In genomic region chr9:67066616-67067015, GRCm38 (mm10) we compare ENCODE assay signal across 20 mouse cellular contexts. TPM values are rescaled to one million over a fixed set of nuclear protein-coding genes. Genes with fewer than 3 reads are reported as not detected.
DNase-seq lines count a peak whose midpoint lies in the region; ATAC-seq and TF ChIP-seq lines count a peak whose summit lies in the region.
"Had no signal": no experiment of that assay in that cellular context is flagged by ENCODE, and none has a peak within 500 bp of the region (broad histone marks: within the 10 kb centered on the region; RNA-seq: fewer than 3 reads in every experiment).

No protein-coding gene starts in this region.

- no peaks in the 10 kb centered on the region for H3K36me3 ChIP-seq in limb, embryonic 10.5 days
- H3K36me3 ChIP-seq in limb, embryonic 11.5 days (ENCODE audit: control insufficient read depth, insufficient read depth, low read length) = no peaks in the 10 kb centered on the region
- H3K36me3 ChIP-seq in limb, embryonic 14.5 days (ENCODE audit: control insufficient read depth, insufficient read depth, low read length) = no peaks in the 10 kb centered on the region
- H3K36me3 ChIP-seq: embryonic facial prominence, embryonic 13.5 days; embryonic facial prominence, embryonic 15.5 days; forebrain, embryonic 15.5 days had no signal

- peak; percentile 33 for DNase-seq in limb, embryonic 10.5 days (ENCODE audit: low spot score)
- peak; percentile 35 for DNase-seq in limb, embryonic 11.5 days (ENCODE audit: low spot score)
- DNase-seq in limb, embryonic 14.5 days (ENCODE audit: low spot score) = no peak
- no peak for DNase-seq in frontal cortex, postnatal 10 days (ENCODE audit: low spot score in 2 of 2)
- DNase-seq in adrenal gland, postnatal 36 days = no peak
- DNase-seq: adrenal gland, adult 2 months; adrenal gland, postnatal 14 days; cerebellum, adult 11 months; cerebellum, adult 18-20 months; cerebellum, adult 8-10 months; cerebellum, adult 9-11 months; cerebellum, postnatal 14 days; cerebellum, postnatal 36 days; embryo, embryonic 11 days; forebrain, postnatal 0 days had no signal

- no peak for ATAC-seq in limb, embryonic 11.5 days (ENCODE audit: insufficient number of reproducible peaks, low FRiP score, low TSS enrichment, low read depth)
- peak; percentile 63; the same call in 1 of the 2 replicates for ATAC-seq in limb, embryonic 14.5 days (ENCODE audit: low FRiP score, low read depth)
- ATAC-seq: forebrain, embryonic 13.5 days; forebrain, embryonic 15.5 days; forebrain, postnatal 0 days had no signal

- H3K27ac ChIP-seq in limb, embryonic 10.5 days = no peak overlapping the region
- no peak overlapping the region for H3K27ac ChIP-seq in limb, embryonic 11.5 days (replicated peaks; ENCODE audit: low read depth, low read length)
- H3K27ac ChIP-seq in limb, embryonic 14.5 days (replicated peaks; ENCODE audit: low read depth, low read length) = no peak overlapping the region
- H3K27ac ChIP-seq: embryonic facial prominence, embryonic 13.5 days; embryonic facial prominence, embryonic 15.5 days; forebrain, embryonic 13.5 days; forebrain, embryonic 15.5 days had no signal

- no peaks in the 10 kb centered on the region for H3K27me3 ChIP-seq in limb, embryonic 10.5 days (ENCODE audit: low read depth, poor library complexity, severe bottlenecking)
- H3K27me3 ChIP-seq in limb, embryonic 11.5 days (ENCODE audit: control insufficient read depth, insufficient read depth, low read length) = no peaks in the 10 kb centered on the region
- H3K27me3 ChIP-seq in limb, embryonic 14.5 days (ENCODE audit: control insufficient read depth, insufficient read depth, low read length) = no peaks in the 10 kb centered on the region
- H3K27me3 ChIP-seq: embryonic facial prominence, embryonic 13.5 days; embryonic facial prominence, embryonic 15.5 days; forebrain, embryonic 13.5 days; forebrain, embryonic 15.5 days had no signal

- H3K4me3 ChIP-seq in limb, embryonic 10.5 days = no peak overlapping the region
- no peak overlapping the region for H3K4me3 ChIP-seq in limb, embryonic 11.5 days (ENCODE audit: low read depth, low read length)
- H3K4me3 ChIP-seq in limb, embryonic 14.5 days (replicated peaks; ENCODE audit: low read length) = no peak overlapping the region
- H3K4me3 ChIP-seq: embryonic facial prominence, embryonic 13.5 days; embryonic facial prominence, embryonic 15.5 days; erythroblast, embryonic 14.5 days; forebrain, embryonic 13.5 days; forebrain, embryonic 15.5 days had no signal

- H3K4me2 ChIP-seq in limb, embryonic 11.5 days (ENCODE audit: low read depth, severe bottlenecking) = no peak overlapping the region
- H3K4me2 ChIP-seq in limb, embryonic 14.5 days (replicated peaks; ENCODE audit: low read depth, low read length, severe bottlenecking) = no peak overlapping the region
- H3K4me2 ChIP-seq: embryonic facial prominence, embryonic 13.5 days; embryonic facial prominence, embryonic 15.5 days; forebrain, embryonic 13.5 days; forebrain, embryonic 15.5 days had no signal

- WGBS in limb, embryonic 10.5 days = 86% methylated on average over 6 of the region's 6 CpGs
- WGBS in limb, embryonic 11.5 days = 68% methylated on average over 6 of the region's 6 CpGs
- 42% methylated on average over 6 of the region's 6 CpGs for WGBS in limb, embryonic 14.5 days

- H3K9me3 ChIP-seq in limb, embryonic 10.5 days (replicated peaks) = no peaks in the 10 kb centered on the region
- no peaks in the 10 kb centered on the region for H3K9me3 ChIP-seq in limb, embryonic 11.5 days (ENCODE audit: control insufficient read depth, low read length)
- no peaks in the 10 kb centered on the region for H3K9me3 ChIP-seq in limb, embryonic 14.5 days (ENCODE audit: control insufficient read depth, low read length)
- H3K9me3 ChIP-seq: embryonic facial prominence, embryonic 13.5 days; embryonic facial prominence, embryonic 15.5 days; forebrain, embryonic 13.5 days; forebrain, embryonic 15.5 days had no signal

- peaks cover 15% of the 10 kb centered on the region for H3K4me1 ChIP-seq in limb, embryonic 10.5 days
- H3K4me1 ChIP-seq in limb, embryonic 11.5 days (ENCODE audit: control insufficient read depth, insufficient read depth, low read length) = 0 out of 2 replicates have a peak, but pooled peaks cover 2% of the 10 kb centered on the region
- H3K4me1 ChIP-seq in limb, embryonic 14.5 days (ENCODE audit: control insufficient read depth, insufficient read depth, low read length) = peaks cover 8% of the 10 kb centered on the region
- H3K4me1 ChIP-seq: forebrain, embryonic 15.5 days had no signal

- TF ChIP-seq POLR2A in limb, embryonic 14.5 days (IDR thresholded peaks at IDR 0.05; ENCODE audit: borderline replicate concordance, extremely low read depth, insufficient read depth, insufficient read length) = no peak

- no peak overlapping the region for H3K9ac ChIP-seq in limb, embryonic 11.5 days (ENCODE audit: low read length)
- H3K9ac ChIP-seq in limb, embryonic 14.5 days (ENCODE audit: low read depth, low read length, severe bottlenecking) = no peak overlapping the region
- H3K9ac ChIP-seq: embryonic facial prominence, embryonic 13.5 days; embryonic facial prominence, embryonic 15.5 days; forebrain, embryonic 13.5 days; forebrain, embryonic 15.5 days; forebrain, postnatal 0 days had no signal

RNA-seq across cellular contexts. Expression of gene Tpm1, which starts 17.4 kb away (rescaled TPM):
- 252 and 286 TPM in 2 replicates for polyA plus RNA-seq in limb, embryonic 10.5 days (2016; fragmentation: Nextera tagmentation; extraction: Ambion mirVana)
- polyA plus RNA-seq in limb, embryonic 11.5 days (2014; fragmentation: Nextera tagmentation; extraction: Ambion mirVana) = 395 and 414 TPM in 2 replicates
- 420 and 643 TPM in 2 replicates for polyA plus RNA-seq in limb, embryonic 14.5 days (2012; rRNA removed)
- polyA plus RNA-seq in limb, embryonic 14.5 days (2014; fragmentation: Nextera tagmentation; extraction: Ambion mirVana) = 724 and 728 TPM in 2 replicates
- total RNA-seq in adrenal gland, postnatal 36 days (2021) = 100 to 1,000 TPM; 145 to 272 TPM

Comparison
In these comparisons a context has a peak if more than half of its experiments do, and no peak if none do; other contexts are left out.
1. DNase-seq: peak in limb, embryonic 10.5 days (single experiment) and limb, embryonic 11.5 days (single experiment); none in limb, embryonic 14.5 days (single experiment), frontal cortex, postnatal 10 days (0 of 2) and adrenal gland, postnatal 36 days (0 of 2).